ENCODE assay signal across 8 mouse cellular contexts in genomic region chr1:36501261-36501660, GRCm38 (mm10). TPM values are rescaled to one million over a fixed set of nuclear protein-coding genes. Genes with fewer than 3 reads are reported as not detected.
DNase-seq lines count a peak whose midpoint lies in the region; TF ChIP-seq lines count a peak whose summit lies in the region.

No protein-coding gene starts in this region.

- peak; percentile 99 for TF ChIP-seq CTCF in E14TG2a.4 (conservative IDR thresholded peaks at IDR 0.05; ENCODE audit: low read length)

- peaks cover 2% of the 10 kb centered on the region; the same call in 1 of the 2 replicates for H3K36me3 ChIP-seq in E14TG2a.4 (ENCODE audit: insufficient read depth, low read length)

- H3K4me3 ChIP-seq in E14TG2a.4 (replicated peaks; ENCODE audit: low read length): no peak overlapping the region

- intact Hi-C loops in heart, postnatal 10 days (cut with DNase I): no loop called here

- no peaks in the 10 kb centered on the region for H3K27me3 ChIP-seq in E14TG2a.4 (ENCODE audit: insufficient read depth, low read length)

- peak; percentile 87 for DNase-seq in adrenal gland, postnatal 10 days
- DNase-seq in embryo, embryonic 9.5 days (ENCODE audit: extremely low spot score): peak; percentile 68
- DNase-seq in heart, postnatal 10 days: peak; percentile 75 to 84
- peak; percentile 88 to 90 for DNase-seq in kidney, postnatal 4 days
- peak; percentile 87 for DNase-seq in lung, postnatal 14 days
- peak; percentile 80 for DNase-seq in right cerebral cortex, postnatal 14 days
- DNase-seq in yolk sac, embryonic 10.5 days (ENCODE audit: low spot score): peak; percentile 45

- H3K4me1 ChIP-seq in E14TG2a.4 (replicated peaks; ENCODE audit: low read depth, low read length): peaks cover 25% of the 10 kb centered on the region

- H3K9me3 ChIP-seq in E14TG2a.4 (ENCODE audit: low read length): no peaks in the 10 kb centered on the region

RNA-seq across cellular contexts. Expression of gene Cnnm3, which starts 10.4 kb away (rescaled TPM):
- 10 to 100 TPM; 23.1 to 29.8 TPM for total RNA-seq in adrenal gland, postnatal 10 days (2021)
- total RNA-seq in heart, postnatal 10 days (2021): 10 to 100 TPM; 15.3 to 18.3 TPM

RNA-seq across cellular contexts. Expression of gene Cnnm4, which starts 29.8 kb away (rescaled TPM):
- 1 to 10 TPM; 3.9 to 4.4 TPM for total RNA-seq in adrenal gland, postnatal 10 days (2021)
- 1 to 10 TPM; 3.5 to 4.1 TPM for total RNA-seq in heart, postnatal 10 days (2021)

RNA-seq across cellular contexts. Expression of gene Ankrd23, which starts 35.4 kb away (rescaled TPM):
- 10 to 100 TPM; 22.5 to 73.8 TPM for total RNA-seq in adrenal gland, postnatal 10 days (2021)
- total RNA-seq in heart, postnatal 10 days (2021): 100 to 1,000 TPM; 189 to 244 TPM

RNA-seq across cellular contexts. Expression of gene Gm42417, which starts 38.0 kb away (rescaled TPM):
- total RNA-seq in adrenal gland, postnatal 10 days (2021): 10 to 100 TPM; 10.2 to 32.9 TPM
- 100 to 1,000 TPM in 1 of 2 experiments, 10 to 100 TPM in 1; 90.6 to 123 TPM for total RNA-seq in heart, postnatal 10 days (2021)

RNA-seq across cellular contexts. Expression of gene Ankrd39, which starts 46.0 kb away (rescaled TPM):
- total RNA-seq in adrenal gland, postnatal 10 days (2021): 10 to 100 TPM; 12.9 to 21.6 TPM
- total RNA-seq in heart, postnatal 10 days (2021): 10 to 100 TPM; 12.9 to 14.1 TPM
